Mouse (Mus musculus): ENCODE measurements at regions not wholly inside any gene's neighbourhood (a gene's known extent, or its start where the extent isn't known, plus 50 kb on each side); places are given as distances from the start of the nearest gene placed in this dataset.

- no peaks in the 10 kb centered on the region for H3K27me3 ChIP-seq (ENCODE audit: control insufficient read depth, insufficient read depth, low read length)
- H3K4me2 ChIP-seq (ENCODE audit: low read depth, severe bottlenecking): no peak overlapping the region
- H3K9me3 ChIP-seq (ENCODE audit: control insufficient read depth, low read length): no peaks in the 10 kb centered on the region
- WGBS: 84% methylated on average over 2 of the region's 2 CpGs
- H3K4me3 ChIP-seq (ENCODE audit: low read depth, low read length): no peak overlapping the region
- no peaks in the 10 kb centered on the region for H3K36me3 ChIP-seq (ENCODE audit: control insufficient read depth, insufficient read depth, low read length)
- H3K9ac ChIP-seq (ENCODE audit: low read length): no peak overlapping the region
- DNase-seq (ENCODE audit: low spot score): no peak
- H3K4me1 ChIP-seq (ENCODE audit: control insufficient read depth, insufficient read depth, low read length): no peaks in the 10 kb centered on the region
- ATAC-seq (ENCODE audit: insufficient number of reproducible peaks, low FRiP score, low TSS enrichment, low read depth): no peak
- H3K27ac ChIP-seq (replicated peaks; ENCODE audit: low read depth, low read length): no peak overlapping the region
Measured at GRCm38 (mm10) chrX:19219727-19220126, 261.4 kb downstream of the Tex13c3 start.

DNA sequence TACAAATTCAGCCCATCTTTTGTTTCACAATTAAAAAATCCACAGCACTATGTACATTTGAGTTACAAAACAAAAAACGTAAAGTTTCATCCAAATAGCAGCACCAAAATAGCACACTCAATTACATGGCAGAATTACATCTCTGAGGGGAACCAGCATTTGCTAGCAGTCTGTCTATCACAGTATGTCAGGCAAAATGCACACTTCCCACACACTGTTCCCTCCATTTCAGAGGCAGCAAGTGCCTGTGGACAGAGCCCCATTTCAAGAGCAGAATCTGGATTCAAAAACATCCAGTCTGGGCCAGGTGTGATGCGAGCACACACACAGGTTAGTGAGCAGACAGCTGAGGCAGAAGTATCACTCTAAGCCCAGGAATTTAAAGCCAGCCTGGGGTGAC is 261.8 kb downstream of the Tex13c3 start:
- no peak for DNase-seq (ENCODE audit: low spot score)
- Histone ChIP-seq H3K27me3 (ENCODE audit: control insufficient read depth, insufficient read depth, low read length) (no peaks in the 10 kb centered on the region), H3K4me2 (ENCODE audit: low read depth, severe bottlenecking) (no peak overlapping the region), H3K27ac (replicated peaks; ENCODE audit: low read depth, low read length) (no peak overlapping the region), H3K9me3 (ENCODE audit: control insufficient read depth, low read length) (no peaks in the 10 kb centered on the region), H3K4me3 (ENCODE audit: low read depth, low read length) (no peak overlapping the region), H3K4me1 (ENCODE audit: control insufficient read depth, insufficient read depth, low read length) (no peaks in the 10 kb centered on the region), H3K9ac (ENCODE audit: low read length) (no peak overlapping the region), H3K36me3 (ENCODE audit: control insufficient read depth, insufficient read depth, low read length) (no peaks in the 10 kb centered on the region)
- WGBS: 90% methylated on average over 2 of the region's 2 CpGs
- no peak for ATAC-seq (ENCODE audit: insufficient number of reproducible peaks, low FRiP score, low TSS enrichment, low read depth)

DNA sequence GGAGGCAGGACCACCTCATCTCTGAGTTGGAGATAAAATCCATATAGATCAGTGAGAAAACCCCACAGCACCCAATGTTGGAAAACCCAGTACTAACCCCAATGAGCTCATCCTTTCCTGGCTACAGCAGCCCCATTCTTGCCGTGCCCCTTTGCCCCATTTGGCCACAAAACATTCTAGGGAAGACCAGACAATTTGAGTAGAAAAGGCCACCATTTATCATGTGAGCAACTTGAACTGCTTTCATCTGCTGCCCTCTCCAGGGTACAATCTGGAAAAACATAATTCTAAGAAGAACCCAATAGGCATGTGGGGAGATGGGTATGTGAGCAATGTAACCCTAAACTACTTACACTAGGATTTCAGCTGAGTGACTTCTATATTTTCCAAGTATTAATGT is 274.7 kb downstream of the Tex13c3 start:
- DNase-seq (ENCODE audit: low spot score) (no peak), ATAC-seq (ENCODE audit: insufficient number of reproducible peaks, low FRiP score, low TSS enrichment, low read depth) (no peak)
- H3K9ac ChIP-seq (ENCODE audit: low read length): no peak overlapping the region
- no peaks in the 10 kb centered on the region for H3K4me1 ChIP-seq (ENCODE audit: control insufficient read depth, insufficient read depth, low read length)
- no peak overlapping the region for H3K4me2 ChIP-seq (ENCODE audit: low read depth, severe bottlenecking)
- no peaks in the 10 kb centered on the region for H3K27me3 ChIP-seq (ENCODE audit: control insufficient read depth, insufficient read depth, low read length)
- no peaks in the 10 kb centered on the region for H3K9me3 ChIP-seq (ENCODE audit: control insufficient read depth, low read length)
- H3K27ac ChIP-seq (replicated peaks; ENCODE audit: low read depth, low read length): no peak overlapping the region
- H3K36me3 ChIP-seq (ENCODE audit: control insufficient read depth, insufficient read depth, low read length): no peaks in the 10 kb centered on the region
- H3K4me3 ChIP-seq (ENCODE audit: low read depth, low read length): no peak overlapping the region
- WGBS: 57% methylated on average over 1 of the region's 1 CpGs

GRCm38 (mm10) chrX:19202542-19202941 is 278.6 kb downstream of the Tex13c3 start:
- H3K9ac ChIP-seq (ENCODE audit: low read length): no peak overlapping the region
- no peak overlapping the region for H3K27ac ChIP-seq (replicated peaks; ENCODE audit: low read depth, low read length)
- H3K27me3 ChIP-seq (ENCODE audit: control insufficient read depth, insufficient read depth, low read length): no peaks in the 10 kb centered on the region
- H3K36me3 ChIP-seq (ENCODE audit: control insufficient read depth, insufficient read depth, low read length): no peaks in the 10 kb centered on the region
- WGBS: 79% methylated on average over 1 of the region's 1 CpGs
- ATAC-seq (ENCODE audit: insufficient number of reproducible peaks, low FRiP score, low TSS enrichment, low read depth): no peak
- H3K9me3 ChIP-seq (ENCODE audit: control insufficient read depth, low read length): no peaks in the 10 kb centered on the region
- no peak for DNase-seq (ENCODE audit: low spot score)
- no peak overlapping the region for H3K4me3 ChIP-seq (ENCODE audit: low read depth, low read length)
- H3K4me2 ChIP-seq (ENCODE audit: low read depth, severe bottlenecking): no peak overlapping the region
- no peaks in the 10 kb centered on the region for H3K4me1 ChIP-seq (ENCODE audit: control insufficient read depth, insufficient read depth, low read length)

GRCm38 (mm10) chrX:19201383-19201782 is 279.7 kb downstream of the Tex13c3 start:
- Histone ChIP-seq H3K4me2 (ENCODE audit: low read depth, severe bottlenecking) (no peak overlapping the region), H3K36me3 (ENCODE audit: control insufficient read depth, insufficient read depth, low read length) (no peaks in the 10 kb centered on the region), H3K4me1 (ENCODE audit: control insufficient read depth, insufficient read depth, low read length) (no peaks in the 10 kb centered on the region), H3K27me3 (ENCODE audit: control insufficient read depth, insufficient read depth, low read length) (no peaks in the 10 kb centered on the region), H3K9ac (ENCODE audit: low read length) (no peak overlapping the region), H3K9me3 (ENCODE audit: control insufficient read depth, low read length) (no peaks in the 10 kb centered on the region), H3K27ac (replicated peaks; ENCODE audit: low read depth, low read length) (no peak overlapping the region), H3K4me3 (ENCODE audit: low read depth, low read length) (no peak overlapping the region)
- ATAC-seq (ENCODE audit: insufficient number of reproducible peaks, low FRiP score, low TSS enrichment, low read depth): no peak
- WGBS: 87% methylated on average over 1 of the region's 1 CpGs
- DNase-seq (ENCODE audit: low spot score): no peak

DNA sequence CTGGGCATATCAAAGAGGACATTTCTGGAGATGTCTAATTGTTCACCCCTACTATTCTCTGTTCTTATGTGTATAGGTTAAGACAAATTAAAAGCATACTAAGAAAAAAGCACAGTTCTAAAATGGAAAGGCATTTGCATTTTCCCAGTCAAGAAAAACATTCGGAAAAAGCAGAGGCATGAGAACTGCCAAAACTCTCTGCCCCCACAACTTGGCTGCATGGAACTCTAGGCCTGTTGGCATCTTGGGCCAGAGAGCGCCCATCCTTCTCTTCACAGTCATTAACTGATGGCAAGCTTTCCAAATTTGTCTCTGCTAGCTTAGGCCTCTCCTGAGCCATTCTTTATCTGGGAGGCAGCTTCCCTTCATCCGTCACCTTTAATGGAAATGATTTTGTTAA is 281.6 kb downstream of the Tex13c3 start:
- H3K27ac ChIP-seq (replicated peaks; ENCODE audit: low read depth, low read length): no peak overlapping the region
- no peak overlapping the region for H3K4me3 ChIP-seq (ENCODE audit: low read depth, low read length)
- H3K9ac ChIP-seq (ENCODE audit: low read length): no peak overlapping the region
- H3K4me1 ChIP-seq (ENCODE audit: control insufficient read depth, insufficient read depth, low read length): no peaks in the 10 kb centered on the region
- 87% methylated on average over 3 of the region's 3 CpGs for WGBS
- no peak overlapping the region for H3K4me2 ChIP-seq (ENCODE audit: low read depth, severe bottlenecking)
- ATAC-seq (ENCODE audit: insufficient number of reproducible peaks, low FRiP score, low TSS enrichment, low read depth) (no peak), DNase-seq (ENCODE audit: low spot score) (no peak)
- H3K27me3 ChIP-seq (ENCODE audit: control insufficient read depth, insufficient read depth, low read length): no peaks in the 10 kb centered on the region
- no peaks in the 10 kb centered on the region for H3K9me3 ChIP-seq (ENCODE audit: control insufficient read depth, low read length)
- no peaks in the 10 kb centered on the region for H3K36me3 ChIP-seq (ENCODE audit: control insufficient read depth, insufficient read depth, low read length)

- no peak overlapping the region for H3K4me3 ChIP-seq (ENCODE audit: low read depth, low read length)
- no peak overlapping the region for H3K27ac ChIP-seq (replicated peaks; ENCODE audit: low read depth, low read length)
- H3K4me2 ChIP-seq (ENCODE audit: low read depth, severe bottlenecking): no peak overlapping the region
- H3K27me3 ChIP-seq (ENCODE audit: control insufficient read depth, insufficient read depth, low read length): no peaks in the 10 kb centered on the region
- no peaks in the 10 kb centered on the region for H3K36me3 ChIP-seq (ENCODE audit: control insufficient read depth, insufficient read depth, low read length)
- no peaks in the 10 kb centered on the region for H3K4me1 ChIP-seq (ENCODE audit: control insufficient read depth, insufficient read depth, low read length)
- no peak overlapping the region for H3K9ac ChIP-seq (ENCODE audit: low read length)
- ATAC-seq (ENCODE audit: insufficient number of reproducible peaks, low FRiP score, low TSS enrichment, low read depth) (no peak), DNase-seq (ENCODE audit: low spot score) (no peak)
- WGBS: 85% methylated on average over 2 of the region's 2 CpGs
- H3K9me3 ChIP-seq (ENCODE audit: control insufficient read depth, low read length): no peaks in the 10 kb centered on the region
Measured at GRCm38 (mm10) chrX:19168983-19169382, 312.1 kb downstream of the Tex13c3 start.

DNA sequence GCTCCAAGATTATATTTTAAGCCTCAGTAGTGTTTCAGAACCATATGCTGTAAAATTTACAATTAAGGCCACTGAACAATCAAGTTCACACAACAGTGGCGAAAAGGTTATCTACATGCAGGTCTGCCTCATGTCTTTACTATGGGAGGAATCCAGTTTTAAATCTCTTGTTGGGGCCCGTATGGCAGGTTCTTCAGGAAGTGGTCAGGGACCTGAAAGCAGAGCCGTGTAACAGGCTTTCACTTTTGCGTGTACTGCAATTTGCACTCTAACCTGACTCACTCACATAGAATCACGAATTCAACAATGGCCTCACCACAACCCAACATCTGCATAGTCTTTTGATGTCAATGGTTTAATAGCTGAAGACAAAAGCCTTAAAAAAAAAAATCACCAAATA is 312.6 kb downstream of the Tex13c3 start:
- Histone ChIP-seq H3K4me3 (ENCODE audit: low read depth, low read length) (no peak overlapping the region), H3K27ac (replicated peaks; ENCODE audit: low read depth, low read length) (no peak overlapping the region), H3K27me3 (ENCODE audit: control insufficient read depth, insufficient read depth, low read length) (no peaks in the 10 kb centered on the region), H3K4me1 (ENCODE audit: control insufficient read depth, insufficient read depth, low read length) (no peaks in the 10 kb centered on the region), H3K36me3 (ENCODE audit: control insufficient read depth, insufficient read depth, low read length) (no peaks in the 10 kb centered on the region), H3K9me3 (ENCODE audit: control insufficient read depth, low read length) (no peaks in the 10 kb centered on the region), H3K4me2 (ENCODE audit: low read depth, severe bottlenecking) (no peak overlapping the region), H3K9ac (ENCODE audit: low read length) (no peak overlapping the region)
- ATAC-seq (ENCODE audit: insufficient number of reproducible peaks, low FRiP score, low TSS enrichment, low read depth) (no peak), DNase-seq (ENCODE audit: low spot score) (no peak)
- 83% methylated on average over 5 of the region's 5 CpGs for WGBS

- H3K9me3 ChIP-seq (ENCODE audit: control insufficient read depth, low read length): no peaks in the 10 kb centered on the region
- DNase-seq (ENCODE audit: low spot score) (no peak), ATAC-seq (ENCODE audit: insufficient number of reproducible peaks, low FRiP score, low TSS enrichment, low read depth) (no peak)
Measured at GRCm38 (mm10) chrX:19168111-19168510, 313.0 kb downstream of the Tex13c3 start.

More at GRCm38 (mm10) chrX:19168111-19168510, 313.0 kb downstream of the Tex13c3 start:
- Histone ChIP-seq H3K4me2 (ENCODE audit: low read depth, severe bottlenecking) (no peak overlapping the region), H3K36me3 (ENCODE audit: control insufficient read depth, insufficient read depth, low read length) (no peaks in the 10 kb centered on the region), H3K27ac (replicated peaks; ENCODE audit: low read depth, low read length) (no peak overlapping the region), H3K9ac (ENCODE audit: low read length) (no peak overlapping the region), H3K4me3 (ENCODE audit: low read depth, low read length) (no peak overlapping the region), H3K4me1 (ENCODE audit: control insufficient read depth, insufficient read depth, low read length) (no peaks in the 10 kb centered on the region), H3K27me3 (ENCODE audit: control insufficient read depth, insufficient read depth, low read length) (no peaks in the 10 kb centered on the region)
- WGBS: 86% methylated on average over 1 of the region's 1 CpGs
